Comparison of ENCODE assay signal across 17 mouse cellular contexts in genomic region chr2:43691290-43691689, GRCm38 (mm10). TPM values are rescaled to one million over a fixed set of nuclear protein-coding genes. Genes with fewer than 3 reads are reported as not detected.
DNase-seq lines count a peak whose midpoint lies in the region; ATAC-seq lines count a peak whose summit lies in the region.
"Had no signal": no experiment of that assay in that cellular context is flagged by ENCODE, and none has a peak within 500 bp of the region (broad histone marks: within the 10 kb centered on the region; RNA-seq: fewer than 3 reads in every experiment).

No protein-coding gene starts in this region.

- DNase-seq in frontal cortex, postnatal 10 days (ENCODE audit: low spot score in 2 of 2): no peak
- peak; percentile 28 to 75 for DNase-seq in layer of hippocampus, adult 18-20 months (ENCODE audit: low spot score in 2 of 2)
- peak; percentile 47 for DNase-seq in layer of hippocampus, adult 9-11 months
- DNase-seq in telencephalon, adult 2 months (ENCODE audit: low read depth, low spot score): peak; percentile 24
- no peak for DNase-seq in adrenal gland, postnatal 4 days (ENCODE audit: low spot score in 2 of 2)
- no peak for DNase-seq in cerebellum, postnatal 36 days
- DNase-seq: adrenal gland, adult 2 months; adrenal gland, postnatal 25 days; cerebellum, adult 11-12 months; cerebellum, adult 9-10 months; cerebellum, postnatal 25 days; gastrocnemius, postnatal 10 days; heart, adult 18-20 months; heart, postnatal 14 days had no signal

- peak; percentile 67; the same call in 1 of the 2 replicates for ATAC-seq in frontal cortex, adult (ENCODE audit: low TSS enrichment)
- ATAC-seq: hindbrain, postnatal 0 days had no signal

RNA-seq across cellular contexts. Expression of gene Arhgap15, which starts 57.3 kb away (rescaled TPM):
- 10 to 100 TPM; 10.9 to 11.4 TPM for total RNA-seq in layer of hippocampus, adult 18-20 months (2021)
- total RNA-seq in adrenal gland, postnatal 4 days (2021): 1 to 10 TPM; 1.2 to 2.3 TPM
- total RNA-seq: ES-E14 had no signal

Comparison
In these comparisons a context has a peak if more than half of its experiments do, and no peak if none do; other contexts are left out.
1. DNase-seq: peak in layer of hippocampus, adult 18-20 months (2 of 2), layer of hippocampus, adult 9-11 months (single experiment) and telencephalon, adult 2 months (single experiment); none in frontal cortex, postnatal 10 days (0 of 2), adrenal gland, postnatal 4 days (0 of 2) and cerebellum, postnatal 36 days (0 of 2).